ENCODE assay signal across 10 mouse cellular contexts in genomic region chr8:57321898-57322895, GRCm38 (mm10). TPM values are rescaled to one million over a fixed set of nuclear protein-coding genes. Genes with fewer than 3 reads are reported as not detected.
DNase-seq lines count a peak whose midpoint lies in the region; ATAC-seq and TF ChIP-seq lines count a peak whose summit lies in the region.
"Had no signal": no experiment of that assay in that cellular context is flagged by ENCODE, and none has a peak within 500 bp of the region (broad histone marks: within the 10 kb centered on the region; RNA-seq: fewer than 3 reads in every experiment).

No protein-coding gene starts in this region.

- H3K27me3 ChIP-seq in forebrain, embryonic 12.5 days, result peaks cover 96% of the 10 kb centered on the region
- H3K27me3 ChIP-seq in hindbrain, postnatal 0 days (ENCODE audit: insufficient read depth, low read length), result peaks cover 93% of the 10 kb centered on the region
- H3K27me3 ChIP-seq in midbrain, postnatal 0 days (ENCODE audit: insufficient read depth, low read length), result peaks cover 82% of the 10 kb centered on the region

- no peaks in the 10 kb centered on the region for H3K36me3 ChIP-seq in forebrain, embryonic 12.5 days (replicated peaks)
- no peaks in the 10 kb centered on the region for H3K36me3 ChIP-seq in hindbrain, postnatal 0 days (ENCODE audit: insufficient read depth, low read length)
- H3K36me3 ChIP-seq in midbrain, postnatal 0 days (ENCODE audit: insufficient read depth, low read length), result no peaks in the 10 kb centered on the region

- peak; percentile 32 for DNase-seq in gastrocnemius, postnatal 10 days
- DNase-seq in gastrocnemius, postnatal 25 days, result no peak
- no peak for DNase-seq in hindbrain, postnatal 0 days (ENCODE audit: low spot score)
- no peak for DNase-seq in midbrain, postnatal 0 days (ENCODE audit: low spot score)
- DNase-seq in cerebellum, adult 18-20 months, result no peak
- no peak for DNase-seq in ovary, postnatal 14 days (ENCODE audit: low spot score)

- peak overlapping the region; percentile 63 for H3K4me2 ChIP-seq in forebrain, embryonic 12.5 days
- H3K4me2 ChIP-seq in hindbrain, postnatal 0 days (ENCODE audit: low read depth, low read length), result peak overlapping the region; percentile 46
- H3K4me2 ChIP-seq in midbrain, postnatal 0 days (ENCODE audit: low read depth, low read length, poor library complexity, severe bottlenecking), result peak overlapping the region; percentile 32

- peaks cover 16% of the 10 kb centered on the region for H3K4me1 ChIP-seq in forebrain, embryonic 12.5 days
- H3K4me1 ChIP-seq in hindbrain, postnatal 0 days (ENCODE audit: insufficient read depth, low read length), result no peaks in the 10 kb centered on the region; the same call in 1 of the 2 replicates
- no peaks in the 10 kb centered on the region; the same call in 1 of the 2 replicates for H3K4me1 ChIP-seq in midbrain, postnatal 0 days (ENCODE audit: insufficient read depth, low read length)

- no peaks in the 10 kb centered on the region for H3K9me3 ChIP-seq in forebrain, embryonic 12.5 days
- H3K9me3 ChIP-seq in hindbrain, postnatal 0 days (ENCODE audit: low read length), result no peaks in the 10 kb centered on the region
- H3K9me3 ChIP-seq in midbrain, postnatal 0 days (ENCODE audit: low read length), result no peaks in the 10 kb centered on the region

- TF ChIP-seq CTCF in hindbrain, postnatal 0 days (IDR thresholded peaks at IDR 0.05; ENCODE audit: low read depth), result no peak
- TF ChIP-seq CTCF in midbrain, postnatal 0 days (IDR thresholded peaks at IDR 0.05), result no peak

- peak overlapping the region; percentile 40 for H3K4me3 ChIP-seq in forebrain, embryonic 12.5 days (replicated peaks)
- peak overlapping the region; percentile 29 for H3K4me3 ChIP-seq in hindbrain, postnatal 0 days (ENCODE audit: low read length)
- peak overlapping the region; percentile 23 for H3K4me3 ChIP-seq in midbrain, postnatal 0 days (ENCODE audit: low read depth, low read length)

- under 1% methylated on average over 56 of the region's 64 CpGs for WGBS in forebrain, embryonic 12.5 days
- WGBS in hindbrain, postnatal 0 days, result 1% methylated on average over 51 of the region's 64 CpGs
- WGBS in midbrain, postnatal 0 days, result 1% methylated on average over 51 of the region's 64 CpGs

- H3K9ac ChIP-seq in forebrain, embryonic 12.5 days, result 0 out of 2 replicates have a peak overlapping the region, but pooled peaks have one; percentile 21
- no peak overlapping the region for H3K9ac ChIP-seq in hindbrain, postnatal 0 days (replicated peaks; ENCODE audit: low read length)
- no peak overlapping the region for H3K9ac ChIP-seq in midbrain, postnatal 0 days (replicated peaks; ENCODE audit: low read length, poor library complexity, severe bottlenecking)

- ATAC-seq in forebrain, embryonic 12.5 days (ENCODE audit: low FRiP score), result peak; percentile 56
- peak; percentile 47 for ATAC-seq in hindbrain, postnatal 0 days
- 0 out of 2 replicates have a peak, but pooled peaks have one; percentile 9 for ATAC-seq in midbrain, postnatal 0 days (ENCODE audit: low FRiP score)
- ATAC-seq in megakaryocyte-erythroid progenitor cell, adult 5-6 weeks (replicated peaks; ENCODE audit: low FRiP score, low TSS enrichment, poor library complexity, severe bottlenecking), result no peak

- H3K27ac ChIP-seq in forebrain, embryonic 12.5 days, result no peak overlapping the region
- no peak overlapping the region for H3K27ac ChIP-seq in hindbrain, postnatal 0 days
- no peak overlapping the region for H3K27ac ChIP-seq in midbrain, postnatal 0 days (ENCODE audit: low read depth, low read length)

RNA-seq across cellular contexts. Expression of gene Hand2, which starts 1.4 kb away (rescaled TPM):
- total RNA-seq in gastrocnemius, postnatal 10 days (2021), result under 1 TPM; 0.36 to 0.52 TPM
- total RNA-seq in gastrocnemius, postnatal 25 days (2021), result under 1 TPM in 1 of 2 experiments, not detected in 1; 0.21 TPM
- polyA plus RNA-seq in forebrain, embryonic 12.5 days (2016; fragmentation: Nextera tagmentation; extraction: Ambion mirVana), result not detected in 2 replicates
- total RNA-seq in hindbrain, postnatal 0 days (2014; rRNA removed), result not detected in 2 replicates
- polyA plus RNA-seq in hindbrain, postnatal 0 days (2015; fragmentation: Nextera tagmentation; extraction: Ambion mirVana), result not detected in 2 replicates
- total RNA-seq in midbrain, postnatal 0 days (2014; rRNA removed), result not detected in 2 replicates
- polyA plus RNA-seq in midbrain, postnatal 0 days (2015; fragmentation: Nextera tagmentation; extraction: Ambion mirVana), result not detected in 2 replicates
- not detected in 2 replicates for total RNA-seq in megakaryocyte-erythroid progenitor cell, adult 5-6 weeks (2014; fragmentation: Nextera tagmentation)
- not detected in 2 replicates for total RNA-seq in megakaryocyte-erythroid progenitor cell, adult 5-6 weeks (2017)
- polyA plus RNA-seq: C2C12; cortical plate, adult 2 months had no signal
